Mouse (Mus musculus) limb, embryonic 11.5 days (tissue): ENCODE data around the gene Jrkl. TPM values are rescaled to one million over a fixed set of nuclear protein-coding genes. Genes with fewer than 3 reads are reported as not detected.

Source experiments
- ATAC-seq: fragments of 200-750 bp; cut with Nextera tagmentation; 2 replicates; pipeline ENCODE4 v1.8.0; 2017; ENCODE audit warnings: low read depth; ENCODE audit not compliant: insufficient number of reproducible peaks, low FRiP score, low TSS enrichment
- DNase-seq: peaks from one replicate; pipeline ENCODE4 v3.0.0-alpha.2; 2015; ENCODE audit warnings: low spot score
- H3K27ac ChIP-seq: fragments of 300-500 bp; sonication (generic); replicated peaks from 2 replicates; pipeline ENCODE4 v1.5.1; 2014; ENCODE audit warnings: low read depth, mild to moderate bottlenecking, low read length
- H3K27me3 ChIP-seq: fragments of 300-500 bp; sonication (generic); 2 replicates; pipeline ENCODE4 v1.6.1; 2014; ENCODE audit warnings: mild to moderate bottlenecking, low read length, mixed read lengths; ENCODE audit not compliant: control insufficient read depth, insufficient read depth
- H3K36me3 ChIP-seq: fragments of 300-500 bp; sonication (generic); 2 replicates; pipeline ENCODE4 v1.6.1; 2014; ENCODE audit warnings: mild to moderate bottlenecking, low read length, moderate library complexity, mixed read lengths; ENCODE audit not compliant: control insufficient read depth, insufficient read depth
- H3K4me1 ChIP-seq: fragments of 300-500 bp; sonication (generic); 2 replicates; pipeline ENCODE4 v1.6.1; 2014; ENCODE audit warnings: low read length, mixed read lengths; ENCODE audit not compliant: control insufficient read depth, insufficient read depth
- H3K4me2 ChIP-seq: fragments of 300-500 bp; sonication (generic); 2 replicates; pipeline ENCODE4 v1.6.1; 2014; ENCODE audit warnings: low read depth, mild to moderate bottlenecking, moderate library complexity; ENCODE audit not compliant: severe bottlenecking
- H3K4me3 ChIP-seq: fragments of 300-500 bp; sonication (generic); 2 replicates; pipeline ENCODE4 v1.5.1; 2014; ENCODE audit warnings: low read depth, low read length
- H3K9ac ChIP-seq: fragments of 300-500 bp; sonication (generic); 2 replicates; pipeline ENCODE4 v1.6.1; 2014; ENCODE audit warnings: mild to moderate bottlenecking, low read length
- H3K9me3 ChIP-seq: fragments of 300-500 bp; sonication (generic); 2 replicates; pipeline ENCODE4 v1.6.1; 2016; ENCODE audit warnings: low read length; ENCODE audit not compliant: control insufficient read depth
- WGBS: fragments of 180-500 bp; shearing (Covaris S2); extraction: QIAGEN DNeasy Blood & Tissue Kit; methylation state at CpG from one replicate; pipeline ENCODE4 v1.1.7; 2014; 5-methylcytosine and 5-hydroxymethylcytosine counted together
- polyA plus RNA-seq: library from polyadenylated mRNA; unstranded; fragments of >200 nt; fragmentation: Nextera tagmentation; extraction: Ambion mirVana; gene quantifications from 2 replicates; pipeline ENCODE4 v1.2.1, GENCODE M21; 2014

Jrkl gene
- polyA plus RNA-seq, 1 experiment from 2014 or later, result 6.7 TPM

DNA sequence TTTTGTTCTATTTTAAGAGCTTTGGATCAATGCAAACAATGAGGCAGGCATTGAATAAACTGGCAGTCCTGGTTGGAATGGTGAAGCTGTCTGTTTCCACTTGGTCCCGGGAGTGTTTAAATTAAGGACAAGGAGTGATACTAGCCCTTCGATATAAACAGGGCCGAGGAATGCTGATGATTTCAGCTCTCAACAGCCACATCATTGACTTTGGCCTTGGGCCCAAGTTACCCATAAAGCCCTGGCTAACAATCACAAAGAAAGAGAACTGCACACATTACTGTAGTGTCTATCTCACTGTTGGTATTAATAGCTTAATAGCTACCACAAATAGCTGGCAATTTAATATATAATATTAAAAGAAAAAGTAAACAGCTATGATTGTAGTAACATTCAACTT is 45.5 kb downstream of the Jrkl start:
- WGBS, result 93% methylated on average over 3 of the region's 3 CpGs
- ATAC-seq, result no peak
- H3K36me3 ChIP-seq, result no peaks in the 10 kb centered on the region
- DNase-seq, result no peak
- H3K4me2 ChIP-seq, result no peak overlapping the region
- no peak overlapping the region for H3K9ac ChIP-seq
- no peaks in the 10 kb centered on the region for H3K27me3 ChIP-seq
- H3K4me3 ChIP-seq, result no peak overlapping the region
- no peaks in the 10 kb centered on the region for H3K9me3 ChIP-seq
- no peak overlapping the region for H3K27ac ChIP-seq
- no peaks in the 10 kb centered on the region for H3K4me1 ChIP-seq

DNA sequence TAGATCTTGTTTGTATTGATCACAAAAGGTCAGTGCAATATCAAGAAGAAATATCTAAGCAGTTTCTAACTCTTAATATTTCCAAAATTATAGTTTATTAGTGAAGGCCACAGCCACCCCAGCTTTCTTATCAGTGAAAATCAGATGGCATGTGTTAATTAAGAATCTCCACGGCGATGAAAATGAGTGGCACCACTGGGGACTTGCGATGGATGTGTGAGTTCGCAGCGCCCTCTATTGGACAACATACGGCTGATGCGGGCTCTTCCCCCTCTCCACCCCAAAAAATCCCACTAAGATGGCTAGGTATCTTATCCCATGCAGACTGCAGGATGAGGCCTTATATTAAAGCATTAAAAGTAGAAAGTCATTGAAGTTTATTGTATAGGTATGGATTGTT is 49.9 kb downstream of the Jrkl start:
- Histone ChIP-seq H3K27me3 (no peaks in the 10 kb centered on the region), H3K36me3 (no peaks in the 10 kb centered on the region), H3K4me2 (no peak overlapping the region), H3K9me3 (no peaks in the 10 kb centered on the region), H3K4me1 (no peaks in the 10 kb centered on the region), H3K4me3 (no peak overlapping the region), H3K27ac (no peak overlapping the region), H3K9ac (no peak overlapping the region)
- peak; percentile 53 for DNase-seq
- WGBS, result 3% methylated on average over 7 of the region's 7 CpGs
- no peak for ATAC-seq

DNA sequence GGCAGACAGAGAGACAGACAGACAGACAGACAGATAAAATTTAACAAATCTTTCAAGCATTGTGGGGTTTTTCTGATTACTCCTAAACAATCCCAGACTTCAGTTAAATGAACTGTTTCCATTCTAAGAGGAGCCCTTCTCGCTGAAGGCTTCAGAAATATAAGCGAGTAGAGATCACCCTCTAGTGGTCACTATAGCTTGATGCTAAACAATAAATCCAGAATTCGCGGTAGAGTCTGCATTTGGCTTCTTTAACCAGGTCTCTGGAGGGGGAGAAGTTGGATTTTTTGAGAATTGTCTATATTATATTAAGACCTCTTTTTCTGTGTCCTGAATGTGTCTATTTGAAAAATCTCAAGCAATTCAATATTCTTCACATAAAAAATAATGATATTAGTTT is 50.4 kb downstream of the Jrkl start:
- H3K36me3 ChIP-seq, result no peaks in the 10 kb centered on the region
- H3K27me3 ChIP-seq, result no peaks in the 10 kb centered on the region
- H3K4me1 ChIP-seq, result no peaks in the 10 kb centered on the region
- no peak overlapping the region for H3K4me2 ChIP-seq
- H3K9me3 ChIP-seq, result no peaks in the 10 kb centered on the region
- no peak overlapping the region for H3K9ac ChIP-seq
- WGBS, result 3% methylated on average over 4 of the region's 4 CpGs
- DNase-seq (no peak), ATAC-seq (no peak)
- no peak overlapping the region for H3K27ac ChIP-seq
- H3K4me3 ChIP-seq, result no peak overlapping the region

DNA sequence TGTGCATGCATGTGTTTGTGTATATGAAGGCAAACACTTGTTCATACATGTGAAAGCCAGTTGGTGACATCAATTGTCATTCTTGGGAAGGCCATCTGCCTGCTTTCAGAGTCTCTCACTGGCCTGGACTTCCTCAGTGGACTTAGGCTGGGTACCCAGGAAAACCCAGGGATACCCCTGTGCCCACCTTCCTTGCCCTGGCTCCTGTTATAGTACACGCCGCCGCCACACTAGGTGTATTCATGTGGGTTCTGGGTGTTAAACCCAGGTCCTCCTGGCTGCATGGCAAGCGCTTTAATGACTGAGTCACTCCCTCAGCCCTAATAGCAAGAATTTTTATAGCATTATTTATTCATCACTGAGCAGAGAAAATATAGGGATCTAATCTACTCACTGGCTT is 51.0 kb downstream of the Jrkl start:
- Histone ChIP-seq H3K4me1 (no peaks in the 10 kb centered on the region), H3K36me3 (no peaks in the 10 kb centered on the region), H3K9me3 (no peaks in the 10 kb centered on the region), H3K27ac (no peak overlapping the region), H3K9ac (no peak overlapping the region), H3K4me3 (no peak overlapping the region), H3K27me3 (no peaks in the 10 kb centered on the region), H3K4me2 (no peak overlapping the region)
- 87% methylated on average over 4 of the region's 4 CpGs for WGBS
- DNase-seq (no peak), ATAC-seq (no peak)

Other genes with a start within 250 kb of the Jrkl start
- 5.4 and 6.0 TPM in 2 replicates for gene Ccdc82, start 1.1 kb upstream of the Jrkl start, polyA plus RNA-seq
- gene Maml2, start 52.1 kb upstream of the Jrkl start, polyA plus RNA-seq, result 9.2 and 9.3 TPM in 2 replicates
- gene Gm17571, start 200.9 kb upstream of the Jrkl start, polyA plus RNA-seq, result not detected in 2 replicates